Comparison of ENCODE assay signal across 26 mouse cellular contexts in the genomic region with DNA sequence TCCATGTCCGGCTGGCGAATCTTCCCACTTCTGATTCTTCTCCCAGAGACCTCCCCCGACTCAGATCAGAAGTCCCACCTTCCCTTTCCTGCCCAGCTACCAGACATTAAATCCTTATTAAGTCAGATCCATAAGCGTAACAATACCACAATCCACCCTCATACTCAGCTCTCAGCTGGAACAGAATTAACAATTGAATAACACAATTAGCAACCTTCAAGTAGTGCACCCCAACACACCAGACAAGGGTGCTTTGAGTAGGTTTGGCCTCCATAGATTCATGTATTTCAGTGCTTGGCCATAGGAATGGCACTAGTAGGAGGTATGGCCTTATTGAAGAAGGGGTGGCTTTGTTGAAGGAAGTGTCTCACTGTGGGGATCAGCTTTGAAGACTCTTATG. TPM values are rescaled to one million over a fixed set of nuclear protein-coding genes. Genes with fewer than 3 reads are reported as not detected.
"Had no signal": no experiment of that assay in that cellular context is flagged by ENCODE, and none has a peak within 500 bp of the region (broad histone marks: within the 10 kb centered on the region; RNA-seq: fewer than 3 reads in every experiment).

No protein-coding gene starts in this region.

- H3K27ac ChIP-seq: embryonic facial prominence, embryonic 10.5 days; embryonic facial prominence, embryonic 12.5 days; embryonic facial prominence, embryonic 13.5 days; embryonic facial prominence, embryonic 15.5 days; forebrain, embryonic 10.5 days; forebrain, embryonic 12.5 days; forebrain, embryonic 13.5 days; forebrain, embryonic 15.5 days; gastrocnemius, adult 2 months; heart, adult 2 months; heart, embryonic 10.5 days had no signal

- H3K36me3 ChIP-seq: embryonic facial prominence, embryonic 10.5 days; embryonic facial prominence, embryonic 12.5 days; embryonic facial prominence, embryonic 13.5 days; embryonic facial prominence, embryonic 15.5 days; forebrain, embryonic 10.5 days; forebrain, embryonic 12.5 days; forebrain, embryonic 15.5 days; heart, embryonic 10.5 days had no signal

- H3K9me3 ChIP-seq: embryonic facial prominence, embryonic 10.5 days; embryonic facial prominence, embryonic 12.5 days; embryonic facial prominence, embryonic 13.5 days; embryonic facial prominence, embryonic 15.5 days; forebrain, embryonic 10.5 days; forebrain, embryonic 12.5 days; forebrain, embryonic 13.5 days; forebrain, embryonic 15.5 days; heart, embryonic 10.5 days had no signal

- DNase-seq: cerebellum, adult 9-11 months; cerebellum, postnatal 10 days; cerebellum, postnatal 14 days; cerebellum, postnatal 25 days; cerebellum, postnatal 36 days; embryo, embryonic 11 days; forebrain, postnatal 0 days; gastrocnemius, adult 2 months; gastrocnemius, postnatal 10 days; gastrocnemius, postnatal 14 days; gastrocnemius, postnatal 25 days; gastrocnemius, postnatal 36 days; heart, adult 18-20 months; heart, adult 2 months had no signal

- ATAC-seq: forebrain, embryonic 13.5 days; forebrain, embryonic 14.5 days; forebrain, embryonic 15.5 days; forebrain, embryonic 16.5 days; forebrain, postnatal 0 days had no signal

- H3K4me1 ChIP-seq: embryonic facial prominence, embryonic 10.5 days; embryonic facial prominence, embryonic 12.5 days; embryonic facial prominence, embryonic 15.5 days; forebrain, embryonic 10.5 days; forebrain, embryonic 12.5 days; forebrain, embryonic 13.5 days; forebrain, embryonic 15.5 days; heart, embryonic 10.5 days had no signal

- H3K4me3 ChIP-seq: embryonic facial prominence, embryonic 10.5 days; embryonic facial prominence, embryonic 12.5 days; embryonic facial prominence, embryonic 13.5 days; embryonic facial prominence, embryonic 15.5 days; erythroblast, embryonic 14.5 days; forebrain, embryonic 10.5 days; forebrain, embryonic 12.5 days; forebrain, embryonic 13.5 days; forebrain, embryonic 15.5 days; gastrocnemius, adult 2 months; heart, adult 2 months; heart, embryonic 10.5 days had no signal

- H3K27me3 ChIP-seq: embryonic facial prominence, embryonic 12.5 days; embryonic facial prominence, embryonic 13.5 days; embryonic facial prominence, embryonic 15.5 days; forebrain, embryonic 12.5 days; forebrain, embryonic 13.5 days; forebrain, embryonic 15.5 days had no signal

RNA-seq across cellular contexts. Expression of a gene that starts 23.5 kb away (rescaled TPM):
- polyA plus RNA-seq: erythroblast, embryonic 14.5 days had no signal

RNA-seq across cellular contexts. Expression of a gene that starts 41.4 kb away (rescaled TPM):
- total RNA-seq: forebrain, postnatal 0 days had no signal
- polyA plus RNA-seq: erythroblast, embryonic 14.5 days had no signal
